Mouse (Mus musculus) ES-Bruce4 (cell line): ENCODE measurements around the gene Gm32742. TPM values are rescaled to one million over a fixed set of nuclear protein-coding genes. Genes with fewer than 3 reads are reported as not detected.

Source experiments
- H3K27ac ChIP-seq: 2 replicates; pipeline ENCODE4 v1.5.1; 2012; ENCODE audit warnings: low read length, inconsistent platforms; ENCODE audit not compliant: insufficient read depth
- H3K27me3 ChIP-seq: 2 replicates; pipeline ENCODE4 v1.6.1; 2012; ENCODE audit warnings: mild to moderate bottlenecking, low read length, inconsistent platforms; ENCODE audit not compliant: control insufficient read depth, poor library complexity, insufficient read depth, severe bottlenecking
- H3K36me3 ChIP-seq: 2 replicates; pipeline ENCODE4 v1.6.1; 2012; ENCODE audit warnings: inconsistent platforms, mild to moderate bottlenecking, low read length, moderate library complexity; ENCODE audit not compliant: control insufficient read depth, poor library complexity, insufficient read depth, severe bottlenecking
- H3K4me1 ChIP-seq: one replicate; pipeline ENCODE4 v1.8.1; 2011; ENCODE audit warnings: low read length; ENCODE audit not compliant: control insufficient read depth, insufficient read depth
- H3K4me3 ChIP-seq: 2 replicates; pipeline ENCODE4 v1.5.1; 2011; ENCODE audit warnings: low read depth, mild to moderate bottlenecking, low read length
- H3K9ac ChIP-seq: 2 replicates; pipeline ENCODE4 v1.6.1; 2012; ENCODE audit warnings: low read depth, mild to moderate bottlenecking, inconsistent platforms; ENCODE audit not compliant: poor library complexity, severe bottlenecking
- H3K9me3 ChIP-seq: replicated peaks from 2 replicates; pipeline ENCODE4 v1.6.1; 2012; ENCODE audit warnings: mild to moderate bottlenecking, low read length, inconsistent platforms; ENCODE audit not compliant: control insufficient read depth, poor library complexity, insufficient read depth, severe bottlenecking
- CTCF ChIP-seq: IDR thresholded peaks from one replicate; pipeline ENCODE4 v1.8.1; 2011; ENCODE audit warnings: low read depth, low read length
- EP300 ChIP-seq: IDR thresholded peaks from 2 replicates; pipeline ENCODE4 v1.6.1; 2011; ENCODE audit warnings: low read depth, low read length; ENCODE audit not compliant: insufficient read depth
- POLR2A ChIP-seq: IDR thresholded peaks from one replicate; pipeline ENCODE4 v1.8.1; 2011; ENCODE audit warnings: low read length; ENCODE audit not compliant: insufficient read depth
- polyA plus RNA-seq: library from polyadenylated mRNA; stranded (reverse); fragments of >200 nt; gene quantifications from 2 replicates; pipeline ENCODE4 v1.2.4, GENCODE M21; 2011; ENCODE audit warnings: low read depth; ENCODE audit not compliant: missing spikeins, insufficient read depth, insufficient read length

Gene Gm32742
- polyA plus RNA-seq, 1 experiment, result not detected

- H3K9me3 ChIP-seq, result no peaks in the 10 kb centered on the region
- H3K27ac ChIP-seq, result no peak overlapping the region
- no peak overlapping the region for H3K4me3 ChIP-seq
- H3K27me3 ChIP-seq, result no peaks in the 10 kb centered on the region
- no peak for TF ChIP-seq CTCF
- TF ChIP-seq POLR2A, result no peak
- no peak for TF ChIP-seq EP300
- H3K9ac ChIP-seq, result no peak overlapping the region
- H3K4me1 ChIP-seq, result no peaks in the 10 kb centered on the region
- no peaks in the 10 kb centered on the region for H3K36me3 ChIP-seq
These were observed 1.3 kb downstream of the Gm32742 start for GRCm38 (mm10) chr9:51163989-51164388.

- Histone ChIP-seq H3K9ac (no peak overlapping the region), H3K27me3 (no peaks in the 10 kb centered on the region), H3K36me3 (no peaks in the 10 kb centered on the region), H3K27ac (no peak overlapping the region), H3K4me3 (no peak overlapping the region), H3K4me1 (no peaks in the 10 kb centered on the region), H3K9me3 (no peaks in the 10 kb centered on the region)
- TF ChIP-seq CTCF (peak; percentile 96), POLR2A (no peak)
These were observed 3.4 kb downstream of the Gm32742 start for GRCm38 (mm10) chr9:51161771-51162388.

GRCm38 (mm10) chr9:51152079-51152752 lies 13.1 kb downstream of the Gm32742 start:
- Histone ChIP-seq H3K27ac (no peak overlapping the region), H3K27me3 (no peaks in the 10 kb centered on the region), H3K4me3 (no peak overlapping the region), H3K4me1 (no peaks in the 10 kb centered on the region), H3K9ac (no peak overlapping the region), H3K9me3 (no peaks in the 10 kb centered on the region), H3K36me3 (no peaks in the 10 kb centered on the region)
- TF ChIP-seq EP300, result no peak
- TF ChIP-seq POLR2A, result no peak
- peak; percentile 29 for TF ChIP-seq CTCF

GRCm38 (mm10) chr9:51147294-51147693 lies 18.0 kb downstream of the Gm32742 start:
- Histone ChIP-seq H3K9me3 (no peaks in the 10 kb centered on the region), H3K9ac (no peak overlapping the region), H3K4me1 (no peaks in the 10 kb centered on the region), H3K27ac (no peak overlapping the region), H3K27me3 (no peaks in the 10 kb centered on the region), H3K4me3 (no peak overlapping the region), H3K36me3 (no peaks in the 10 kb centered on the region)
- no peak for TF ChIP-seq POLR2A
- TF ChIP-seq CTCF, result no peak
- no peak for TF ChIP-seq EP300

- H3K9me3 ChIP-seq, result no peaks in the 10 kb centered on the region
- H3K4me3 ChIP-seq, result no peak overlapping the region
- no peaks in the 10 kb centered on the region for H3K27me3 ChIP-seq
- H3K4me1 ChIP-seq, result no peaks in the 10 kb centered on the region
- no peak overlapping the region for H3K9ac ChIP-seq
- no peaks in the 10 kb centered on the region for H3K36me3 ChIP-seq
- TF ChIP-seq POLR2A (no peak), CTCF (no peak), EP300 (no peak)
- H3K27ac ChIP-seq, result no peak overlapping the region
These were observed 18.8 kb downstream of the Gm32742 start for GRCm38 (mm10) chr9:51146496-51146895.

GRCm38 (mm10) chr9:51144218-51144617 lies 21.1 kb downstream of the Gm32742 start:
- Histone ChIP-seq H3K27ac (no peak overlapping the region), H3K4me3 (no peak overlapping the region), H3K36me3 (no peaks in the 10 kb centered on the region), H3K4me1 (no peaks in the 10 kb centered on the region), H3K27me3 (no peaks in the 10 kb centered on the region), H3K9ac (no peak overlapping the region), H3K9me3 (no peaks in the 10 kb centered on the region)
- no peak for TF ChIP-seq EP300
- TF ChIP-seq CTCF, result peak; percentile 18
- no peak for TF ChIP-seq POLR2A
